Mouse (Mus musculus) monocyte, adult 5-6 weeks (primary cell): Measurements from ENCODE around the gene Dlg4. TPM values are rescaled to one million over a fixed set of nuclear protein-coding genes. Genes with fewer than 3 reads are reported as not detected.
"Not testable (repeated sequence)": the region's sequence is repeated elsewhere in the genome, so short reads cannot be mapped to it uniquely, and the experiment has no call there.

Experiments
- ATAC-seq: fragments of 153-309, 156-312 bp; replicated peaks from 2 replicates; pipeline ENCODE4 v1.8.0; 2017; ENCODE audit warnings: mild to moderate bottlenecking; ENCODE audit not compliant: low TSS enrichment, insufficient number of reproducible peaks, severe bottlenecking, poor library complexity, low FRiP score
- total RNA-seq: library from RNA; stranded (forward); fragments of 200-1000, 200-491, 200-594 nt; gene quantifications from 3 replicates; pipeline ENCODE4 v1.2.3, GENCODE M21; 2017

The Dlg4 gene
- total RNA-seq, 1 experiment from 2014 or later, result 3.5 TPM

- ATAC-seq, result not testable (repeated sequence)
Measured at GRCm38 (mm10) chr11:70016177-70016576, 565 bp upstream of the Dlg4 start.

- ATAC-seq, result no peak
Measured at GRCm38 (mm10) chr11:70017199-70017767, 541 bp downstream of the Dlg4 start.

GRCm38 (mm10) chr11:70018131-70018990 is 1.6 kb downstream of the Dlg4 start:
- ATAC-seq, result no peak

GRCm38 (mm10) chr11:70019495-70020021 is 2.8 kb downstream of the Dlg4 start:
- ATAC-seq, result no peak

GRCm38 (mm10) chr11:70020022-70020631 is 3.4 kb downstream of the Dlg4 start:
- no peak for ATAC-seq

- ATAC-seq, result peak; percentile 80
Measured at GRCm38 (mm10) chr11:70020731-70021263, 4.1 kb downstream of the Dlg4 start.

GRCm38 (mm10) chr11:70021264-70022132 is 4.8 kb downstream of the Dlg4 start:
- ATAC-seq, result peak; percentile 88

GRCm38 (mm10) chr11:70023481-70024150 is 6.9 kb downstream of the Dlg4 start:
- no peak for ATAC-seq

GRCm38 (mm10) chr11:70024151-70024514 is 7.4 kb downstream of the Dlg4 start:
- no peak for ATAC-seq

- no peak for ATAC-seq
Measured at GRCm38 (mm10) chr11:70026689-70027088, 9.9 kb downstream of the Dlg4 start.

GRCm38 (mm10) chr11:70027397-70027796 is 10.7 kb downstream of the Dlg4 start:
- ATAC-seq, result no peak

- ATAC-seq, result no peak
Measured at GRCm38 (mm10) chr11:70028401-70029129, 11.8 kb downstream of the Dlg4 start.

GRCm38 (mm10) chr11:70029130-70029801 is 12.5 kb downstream of the Dlg4 start:
- peak; percentile 66 for ATAC-seq

GRCm38 (mm10) chr11:70029829-70030550 is 13.2 kb downstream of the Dlg4 start:
- ATAC-seq, result no peak

- no peak for ATAC-seq
Measured at GRCm38 (mm10) chr11:70030651-70031320, 14.0 kb downstream of the Dlg4 start.

- ATAC-seq, result no peak
Measured at GRCm38 (mm10) chr11:70031321-70031670, 14.6 kb downstream of the Dlg4 start.
